In genomic region chr12:79928739-79929380, GRCm38 (mm10) we compare ENCODE assay signal across 8 mouse cellular contexts.
A peak's percentile ranks its signal among the peaks of the same experiment; 100 is the strongest.
DNase-seq lines count a peak whose midpoint lies in the region; ATAC-seq and TF ChIP-seq lines count a peak whose summit lies in the region.

No protein-coding gene starts in this region.

- no peak overlapping the region for H3K9ac ChIP-seq in intestine, embryonic 14.5 days (ENCODE audit: low read length)
- no peak overlapping the region for H3K9ac ChIP-seq in neural tube, embryonic 11.5 days (ENCODE audit: low read length)

- H3K4me3 ChIP-seq in kidney, adult 2 months (ENCODE audit: insufficient read depth, low read depth, low read length): no peak overlapping the region
- H3K4me3 ChIP-seq in intestine, embryonic 14.5 days (ENCODE audit: low read depth, low read length): no peak overlapping the region
- no peak overlapping the region for H3K4me3 ChIP-seq in neural tube, embryonic 11.5 days (ENCODE audit: low read depth, low read length)

- intact Hi-C loops in gastrocnemius, postnatal 14 days (cut with DNase I; ENCODE audit: low total_unique reads): no loop called here

- no peak for TF ChIP-seq POLR2A in kidney, adult 2 months (IDR thresholded peaks at IDR 0.05; ENCODE audit: low read depth, low read length)

- no peak for TF ChIP-seq CTCF in kidney, adult 2 months (conservative IDR thresholded peaks at IDR 0.05; ENCODE audit: insufficient read depth, insufficient read length, low read depth, low read length)

- peak; percentile 67 for DNase-seq in kidney, adult 2 months
- DNase-seq in kidney, adult 18-20 months: no peak
- peak; percentile 56 for DNase-seq in gastrocnemius, postnatal 14 days
- DNase-seq in intestine, embryonic 14.5 days (ENCODE audit: low spot score): peak; percentile 81
- no peak for DNase-seq in neural tube, embryonic 11.5 days (ENCODE audit: low spot score)
- no peak for DNase-seq in cerebellum, adult 11 months
- DNase-seq in adrenal gland, adult 2 months: no peak
- DNase-seq in adrenal gland, adult (ENCODE audit: inconsistent age in 2 of 2, low spot score in 1 of 2): no peak

- peak overlapping the region; percentile 90 for H3K27ac ChIP-seq in kidney, adult 2 months (ENCODE audit: insufficient read depth, low read depth, low read length)
- peak overlapping the region; percentile 96 for H3K27ac ChIP-seq in intestine, embryonic 14.5 days (ENCODE audit: low read depth)
- peak overlapping the region; percentile 72 for H3K27ac ChIP-seq in neural tube, embryonic 11.5 days (ENCODE audit: low read depth, low read length)

- no peaks in the 10 kb centered on the region for H3K27me3 ChIP-seq in kidney, adult 2 months (replicated peaks; ENCODE audit: control insufficient read depth, insufficient read depth, low read length)
- H3K27me3 ChIP-seq in intestine, embryonic 14.5 days (replicated peaks; ENCODE audit: control insufficient read depth, insufficient read depth, low read length): no peaks in the 10 kb centered on the region
- H3K27me3 ChIP-seq in neural tube, embryonic 11.5 days (ENCODE audit: control insufficient read depth, insufficient read depth, low read length): no peaks in the 10 kb centered on the region

- 0 out of 2 replicates have a peak, but pooled peaks have one; percentile 26 for ATAC-seq in intestine, embryonic 14.5 days (replicated peaks; ENCODE audit: low FRiP score, low TSS enrichment, low read depth)
- ATAC-seq in neural tube, embryonic 11.5 days (ENCODE audit: insufficient read depth, low FRiP score, low TSS enrichment): no peak

- WGBS in kidney, adult 2 months: 55% methylated on average over 6 of the region's 6 CpGs
- WGBS in intestine, embryonic 14.5 days: 16% methylated on average over 6 of the region's 6 CpGs
- WGBS in neural tube, embryonic 11.5 days: 38% methylated on average over 6 of the region's 6 CpGs

- H3K4me1 ChIP-seq in kidney, adult 2 months (ENCODE audit: control insufficient read depth, insufficient read depth, low read length): peaks cover 3% of the 10 kb centered on the region; the same call in 1 of the 2 replicates
- peaks cover 68% of the 10 kb centered on the region for H3K4me1 ChIP-seq in intestine, embryonic 14.5 days (replicated peaks; ENCODE audit: control insufficient read depth, insufficient read depth, low read length)
- peaks cover 48% of the 10 kb centered on the region for H3K4me1 ChIP-seq in neural tube, embryonic 11.5 days (ENCODE audit: control insufficient read depth, insufficient read depth, low read length)

- no peak overlapping the region for H3K4me2 ChIP-seq in intestine, embryonic 14.5 days (ENCODE audit: low read length)
- no peak overlapping the region for H3K4me2 ChIP-seq in neural tube, embryonic 11.5 days (ENCODE audit: low read depth)

- no peaks in the 10 kb centered on the region for H3K36me3 ChIP-seq in kidney, adult 2 months (ENCODE audit: control insufficient read depth, insufficient read depth, low read length)
- no peaks in the 10 kb centered on the region for H3K36me3 ChIP-seq in intestine, embryonic 14.5 days (ENCODE audit: control insufficient read depth, insufficient read depth, low read length)
- H3K36me3 ChIP-seq in neural tube, embryonic 11.5 days (ENCODE audit: control insufficient read depth, insufficient read depth, low read length): no peaks in the 10 kb centered on the region

- no peaks in the 10 kb centered on the region for H3K9me3 ChIP-seq in intestine, embryonic 14.5 days (ENCODE audit: control insufficient read depth, low read length)
- no peaks in the 10 kb centered on the region for H3K9me3 ChIP-seq in neural tube, embryonic 11.5 days (ENCODE audit: control insufficient read depth, low read length)

Comparison
In these comparisons a context has a peak if more than half of its experiments do, and no peak if none do; other contexts are left out.
1. DNase-seq: peak in kidney, adult 2 months (single experiment), gastrocnemius, postnatal 14 days (single experiment) and intestine, embryonic 14.5 days (single experiment); none in kidney, adult 18-20 months (single experiment), neural tube, embryonic 11.5 days (single experiment), cerebellum, adult 11 months (single experiment), adrenal gland, adult 2 months (single experiment) and adrenal gland, adult (0 of 2).
2. Peak in every context shown above with its lines, with median percentiles within 50 percentile points of each other: H3K27ac ChIP-seq.